Mouse (Mus musculus) heart, embryonic 11.5 days (tissue): ENCODE data around the gene Zbtb45. TPM values are rescaled to one million over a fixed set of nuclear protein-coding genes. Genes with fewer than 3 reads are reported as not detected.

ENCODE experiments used
- ATAC-seq: fragments of 200-750 bp; cut with Nextera tagmentation; replicated peaks from 2 replicates; pipeline ENCODE4 v1.8.0; 2017; ENCODE audit warnings: moderate library complexity; ENCODE audit not compliant: insufficient number of reproducible peaks, low FRiP score, low TSS enrichment
- H3K27ac ChIP-seq: fragments of 300-500 bp; sonication (generic); 2 replicates; pipeline ENCODE4 v1.5.1; 2014; ENCODE audit warnings: mild to moderate bottlenecking, low read depth, low read length
- H3K27me3 ChIP-seq: fragments of 300-500 bp; sonication (generic); 2 replicates; pipeline ENCODE4 v1.6.1; 2014; ENCODE audit warnings: mild to moderate bottlenecking, low read length, mixed read lengths; ENCODE audit not compliant: control insufficient read depth, insufficient read depth
- H3K36me3 ChIP-seq: fragments of 300-500 bp; sonication (generic); 2 replicates; pipeline ENCODE4 v1.6.1; 2014; ENCODE audit warnings: mild to moderate bottlenecking, low read length, moderate library complexity, mixed read lengths; ENCODE audit not compliant: control insufficient read depth, insufficient read depth
- H3K4me1 ChIP-seq: fragments of 300-500 bp; sonication (generic); 2 replicates; pipeline ENCODE4 v1.6.1; 2014; ENCODE audit warnings: low read length; ENCODE audit not compliant: control insufficient read depth, insufficient read depth
- H3K4me2 ChIP-seq: fragments of 300-500 bp; sonication (generic); 2 replicates; pipeline ENCODE4 v1.6.1; 2014; ENCODE audit warnings: mild to moderate bottlenecking, moderate library complexity
- H3K4me3 ChIP-seq: fragments of 300-500 bp; sonication (generic); 2 replicates; pipeline ENCODE4 v1.5.1; 2014; ENCODE audit warnings: low read depth, low read length
- H3K9ac ChIP-seq: fragments of 300-500 bp; sonication (generic); 2 replicates; pipeline ENCODE4 v1.6.1; 2014; ENCODE audit warnings: mild to moderate bottlenecking, low read depth, low read length, moderate library complexity
- H3K9me3 ChIP-seq: fragments of 300-500 bp; sonication (generic); replicated peaks from 2 replicates; pipeline ENCODE4 v1.6.1; 2016; ENCODE audit warnings: low read length; ENCODE audit not compliant: control insufficient read depth
- WGBS: fragments of 180-500 bp; shearing (Covaris S2); extraction: QIAGEN DNeasy Blood & Tissue Kit; methylation state at CpG from one replicate; pipeline ENCODE4 v1.1.7; 2014; ENCODE audit not compliant: insufficient replicate concordance; 5-methylcytosine and 5-hydroxymethylcytosine counted together
- polyA plus RNA-seq: library from polyadenylated mRNA; unstranded; fragments of >200 nt; fragmentation: Nextera tagmentation; extraction: Ambion mirVana; gene quantifications from 2 replicates; pipeline ENCODE4 v1.2.1, GENCODE M21; 2014

Zbtb45 gene
- polyA plus RNA-seq, 1 experiment from 2014 or later, result 13.6 TPM

- H3K27ac ChIP-seq, result no peak overlapping the region
- H3K36me3 ChIP-seq, result no peaks in the 10 kb centered on the region
- no peak for ATAC-seq
- H3K9me3 ChIP-seq, result no peaks in the 10 kb centered on the region
- H3K4me1 ChIP-seq, result no peaks in the 10 kb centered on the region
- no peak overlapping the region for H3K4me3 ChIP-seq
- no peak overlapping the region for H3K9ac ChIP-seq
- H3K27me3 ChIP-seq, result no peaks in the 10 kb centered on the region
- 68% methylated on average over 5 of the region's 5 CpGs for WGBS
- H3K4me2 ChIP-seq, result no peak overlapping the region
Observed at GRCm38 (mm10) chr7:12997230-12997629, 12.6 kb downstream of the Zbtb45 start.

DNA sequence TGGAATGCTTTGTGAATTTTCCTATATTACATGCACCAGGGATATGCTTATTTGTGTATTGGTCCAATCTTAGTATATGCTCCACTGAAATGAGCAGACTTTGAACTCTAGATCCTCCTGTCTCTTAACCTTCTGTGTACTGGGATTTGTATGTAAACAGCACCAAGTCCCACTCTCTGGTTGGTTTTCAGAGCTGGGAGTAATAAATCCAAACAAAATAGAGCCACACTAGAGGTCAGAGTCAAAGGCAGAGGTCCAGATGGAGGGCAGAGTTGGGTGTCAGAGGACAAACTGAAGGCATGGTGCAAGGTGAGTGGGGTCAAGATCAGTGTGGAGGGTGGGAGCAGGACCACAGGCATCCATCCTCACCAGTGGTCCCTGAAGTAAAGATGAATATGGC lies 14.0 kb downstream of the Zbtb45 start:
- Histone ChIP-seq H3K27ac (no peak overlapping the region), H3K9me3 (no peaks in the 10 kb centered on the region), H3K4me2 (no peak overlapping the region), H3K4me3 (no peak overlapping the region), H3K27me3 (no peaks in the 10 kb centered on the region), H3K9ac (no peak overlapping the region), H3K4me1 (no peaks in the 10 kb centered on the region), H3K36me3 (no peaks in the 10 kb centered on the region)
- no peak for ATAC-seq

DNA sequence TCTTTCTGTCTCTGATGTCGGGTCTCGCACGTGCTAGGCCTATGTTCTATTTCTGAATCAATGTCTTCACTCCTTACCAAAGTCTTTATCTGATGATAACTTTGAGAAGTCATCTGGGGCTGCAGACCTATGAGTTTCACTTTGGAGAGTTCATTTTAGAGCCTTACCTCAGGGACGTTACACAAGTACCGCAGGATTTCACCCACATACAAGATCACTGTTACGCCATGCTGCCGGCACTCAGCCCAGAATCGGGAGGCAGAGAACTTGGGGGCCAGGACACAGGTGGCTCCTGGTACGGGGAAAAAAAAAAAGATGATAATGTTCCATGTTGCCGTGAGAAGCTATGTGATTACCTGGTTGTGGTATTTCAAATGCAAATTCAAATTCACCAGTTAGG lies 16.7 kb downstream of the Zbtb45 start:
- Histone ChIP-seq H3K4me3 (no peak overlapping the region), H3K4me2 (no peak overlapping the region), H3K9me3 (no peaks in the 10 kb centered on the region), H3K27me3 (no peaks in the 10 kb centered on the region), H3K36me3 (no peaks in the 10 kb centered on the region), H3K4me1 (no peaks in the 10 kb centered on the region), H3K27ac (no peak overlapping the region), H3K9ac (no peak overlapping the region)
- 84% methylated on average over 10 of the region's 10 CpGs for WGBS
- ATAC-seq, result no peak

DNA sequence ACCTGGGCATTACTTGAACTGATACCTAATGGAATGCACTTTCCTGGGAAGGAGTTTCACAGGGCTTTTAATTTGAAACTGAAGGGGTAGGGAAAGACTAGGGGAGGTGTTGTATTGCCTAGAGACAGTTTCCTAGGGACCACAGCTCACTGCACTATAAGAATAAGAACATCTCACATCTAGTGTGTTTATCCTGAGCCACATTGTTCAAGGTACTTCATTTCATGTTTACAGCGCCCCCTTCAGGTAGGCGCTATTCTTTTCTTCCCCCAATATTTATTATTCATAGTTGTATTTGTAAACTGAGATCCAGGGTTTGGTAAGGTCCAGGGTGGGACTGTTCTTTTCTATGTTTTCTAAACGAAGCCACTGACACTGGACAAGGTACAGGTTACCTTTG lies 17.6 kb downstream of the Zbtb45 start:
- Histone ChIP-seq H3K4me2 (no peak overlapping the region), H3K27ac (no peak overlapping the region), H3K27me3 (no peaks in the 10 kb centered on the region), H3K4me3 (no peak overlapping the region), H3K9me3 (no peaks in the 10 kb centered on the region), H3K4me1 (no peaks in the 10 kb centered on the region), H3K9ac (no peak overlapping the region), H3K36me3 (no peaks in the 10 kb centered on the region)
- no peak for ATAC-seq
- WGBS, result 7% methylated on average over 3 of the region's 3 CpGs

DNA sequence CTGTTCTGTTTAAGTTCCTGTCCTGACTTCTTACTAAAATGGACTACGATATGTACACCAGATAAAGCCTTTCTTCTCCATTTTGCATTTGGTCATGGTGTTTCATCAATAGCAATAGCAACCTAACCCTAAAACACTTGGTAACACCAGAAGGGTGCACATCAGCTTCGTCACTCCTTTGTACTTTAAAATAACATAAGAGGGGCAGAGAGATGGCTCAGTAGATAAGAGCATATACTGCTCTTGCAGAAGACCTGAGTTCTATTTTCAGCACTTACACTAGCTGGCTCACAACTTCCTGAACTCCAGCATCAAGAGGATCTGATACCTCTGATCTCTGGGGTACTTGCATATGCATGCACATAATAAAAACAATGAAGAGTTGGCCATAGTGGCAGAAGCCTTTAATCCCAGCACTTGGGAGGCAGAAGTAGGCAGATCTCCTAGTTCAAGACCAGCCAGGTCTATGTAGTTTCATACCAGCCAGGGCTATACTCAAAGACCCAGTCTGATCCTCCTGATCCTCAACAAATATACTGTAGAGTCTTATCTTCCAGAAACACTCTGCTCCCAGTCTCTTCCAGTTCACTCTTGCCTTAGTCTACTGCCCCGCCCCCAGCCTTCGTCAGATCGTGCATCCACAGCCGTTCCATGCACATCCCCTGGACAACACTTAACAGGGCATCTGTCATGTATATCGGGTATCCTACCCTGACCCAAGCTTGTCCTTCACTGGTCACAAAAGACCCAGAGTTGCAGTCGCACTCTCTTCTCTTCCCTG lies 22.2 kb downstream of the Zbtb45 start:
- no peaks in the 10 kb centered on the region for H3K4me1 ChIP-seq
- no peaks in the 10 kb centered on the region for H3K9me3 ChIP-seq
- H3K4me2 ChIP-seq, result no peak overlapping the region
- H3K9ac ChIP-seq, result no peak overlapping the region
- ATAC-seq, result peak; percentile 72
- no peak overlapping the region for H3K4me3 ChIP-seq
- no peaks in the 10 kb centered on the region for H3K27me3 ChIP-seq
- H3K27ac ChIP-seq, result no peak overlapping the region
- H3K36me3 ChIP-seq, result no peaks in the 10 kb centered on the region; the same call in 1 of the 2 replicates
- 77% methylated on average over 8 of the region's 8 CpGs for WGBS

- Histone ChIP-seq H3K4me3 (no peak overlapping the region), H3K36me3 (no peaks in the 10 kb centered on the region; the same call in 1 of the 2 replicates), H3K27me3 (no peaks in the 10 kb centered on the region), H3K9ac (no peak overlapping the region), H3K4me1 (no peaks in the 10 kb centered on the region), H3K27ac (no peak overlapping the region), H3K4me2 (no peak overlapping the region), H3K9me3 (no peaks in the 10 kb centered on the region)
- WGBS, result 83% methylated on average over 8 of the region's 8 CpGs
- ATAC-seq, result no peak
Observed at GRCm38 (mm10) chr7:12986906-12987305, 22.9 kb downstream of the Zbtb45 start.

GRCm38 (mm10) chr7:12985724-12986123 lies 24.1 kb downstream of the Zbtb45 start:
- Histone ChIP-seq H3K4me1 (no peaks in the 10 kb centered on the region), H3K36me3 (no peaks in the 10 kb centered on the region; the same call in 1 of the 2 replicates), H3K27me3 (no peaks in the 10 kb centered on the region), H3K27ac (no peak overlapping the region), H3K9ac (no peak overlapping the region), H3K9me3 (no peaks in the 10 kb centered on the region), H3K4me3 (no peak overlapping the region), H3K4me2 (no peak overlapping the region)
- no peak; the same call in 1 of the 2 replicates for ATAC-seq
- WGBS, result 56% methylated on average over 1 of the region's 1 CpGs

- H3K9me3 ChIP-seq, result no peaks in the 10 kb centered on the region
- 87% methylated on average over 7 of the region's 7 CpGs for WGBS
- H3K4me1 ChIP-seq, result peaks cover 8% of the 10 kb centered on the region
- no peak for ATAC-seq
- H3K4me3 ChIP-seq, result no peak overlapping the region
- no peak overlapping the region for H3K4me2 ChIP-seq
- H3K9ac ChIP-seq, result no peak overlapping the region
- no peaks in the 10 kb centered on the region; the same call in 1 of the 2 replicates for H3K36me3 ChIP-seq
- H3K27ac ChIP-seq, result no peak overlapping the region
- H3K27me3 ChIP-seq, result no peaks in the 10 kb centered on the region
Observed at GRCm38 (mm10) chr7:12980291-12980690, 29.5 kb downstream of the Zbtb45 start.

- WGBS, result 61% methylated on average over 6 of the region's 6 CpGs
- Histone ChIP-seq H3K4me2 (no peak overlapping the region), H3K27ac (no peak overlapping the region), H3K27me3 (no peaks in the 10 kb centered on the region), H3K9ac (no peak overlapping the region), H3K36me3 (no peaks in the 10 kb centered on the region; the same call in 1 of the 2 replicates), H3K4me3 (no peak overlapping the region), H3K4me1 (peaks cover 8% of the 10 kb centered on the region), H3K9me3 (no peaks in the 10 kb centered on the region)
- no peak for ATAC-seq
Observed at GRCm38 (mm10) chr7:12979776-12980175, 30.1 kb downstream of the Zbtb45 start.
